Mouse (Mus musculus) left cerebral cortex, postnatal 4 days (tissue): Measurements from ENCODE around the gene Car11. TPM values are rescaled to one million over a fixed set of nuclear protein-coding genes. Genes with fewer than 3 reads are reported as not detected.
A peak's percentile ranks its signal among the peaks of the same experiment; 100 is the strongest.

Experiments
- DNase-seq: peaks from one replicate; pipeline ENCODE4 v3.0.0-alpha.2; 2022
- intact Hi-C: fragments of 180-260 bp; cut with DNase I; formaldehyde crosslinking; loops from one replicate; pipeline ENCODE4 v1.15.1; 2025
- total RNA-seq, 2 experiments: library from RNA; stranded (reverse); gene quantifications; 2 replicates each; pipeline ENCODE4 v1.2.3; 2021

The Car11 gene
- total RNA-seq, 2 experiments from 2014 or later, result 136 to 144 TPM

GRCm38 (mm10) chr7:45689099-45689498 is 10.5 kb upstream of the Car11 start:
- DNase-seq, result no peak
- intact Hi-C loops, result loop anchor here (10.0 kb wide), 1 partner anchor 94 kb away; no protein-coding TSS in a partner anchor

- DNase-seq, result no peak
- intact Hi-C loops, result loop anchor here (10.0 kb wide), 1 partner anchor 95 kb away; no protein-coding TSS in a partner anchor
These were observed 9.8 kb upstream of the Car11 start for GRCm38 (mm10) chr7:45689800-45690199.

GRCm38 (mm10) chr7:45692364-45692763 is 7.3 kb upstream of the Car11 start:
- no peak for DNase-seq
- intact Hi-C loops, result no loop called here

- intact Hi-C loops, result no loop called here
- no peak for DNase-seq
These were observed 5.6 kb upstream of the Car11 start, which contains the start of gene Sec1 for GRCm38 (mm10) chr7:45693921-45694591. TSS of gene Sec1 (minus strand) at chr7:45694402.

GRCm38 (mm10) chr7:45695098-45695497 is 4.5 kb upstream of the Car11 start:
- no peak for DNase-seq

GRCm38 (mm10) chr7:45697894-45698293 is 1.7 kb upstream of the Car11 start:
- no peak for DNase-seq
- intact Hi-C loops, result no loop called here

More at GRCm38 (mm10) chr7:45695098-45695497, 4.5 kb upstream of the Car11 start:
- intact Hi-C loops, result no loop called here

GRCm38 (mm10) chr7:45700301-45701015 is 815 bp downstream of the Car11 start:
- peak; percentile 69 for DNase-seq
- intact Hi-C loops, result loop anchor here (5.0 kb wide), 1 partner anchor 58 kb away; no protein-coding TSS in a partner anchor

GRCm38 (mm10) chr7:45701072-45701471 is 1.4 kb downstream of the Car11 start:
- intact Hi-C loops, result loop anchor here (5.0 kb wide), 1 partner anchor 59 kb away; no protein-coding TSS in a partner anchor
- DNase-seq, result no peak

GRCm38 (mm10) chr7:45701607-45702006 is 2.0 kb downstream of the Car11 start:
- intact Hi-C loops, result loop anchor here (5.0 kb wide), 1 partner anchor 59 kb away; no protein-coding TSS in a partner anchor
- no peak for DNase-seq

GRCm38 (mm10) chr7:45702316-45702715 is 2.7 kb downstream of the Car11 start:
- intact Hi-C loops, result loop anchor here (5.0 kb wide), 1 partner anchor 60 kb away; no protein-coding TSS in a partner anchor
- DNase-seq, result no peak

GRCm38 (mm10) chr7:45702809-45703520 is 3.3 kb downstream of the Car11 start:
- intact Hi-C loops, result loop anchor here (5.0 kb wide), 1 partner anchor 61 kb away; no protein-coding TSS in a partner anchor
- no peak for DNase-seq

GRCm38 (mm10) chr7:45703521-45704033 is 3.9 kb downstream of the Car11 start:
- intact Hi-C loops, result loop anchor here (5.0 kb wide), 1 partner anchor 61 kb away; no protein-coding TSS in a partner anchor
- DNase-seq, result no peak

GRCm38 (mm10) chr7:45704046-45704559 is 4.5 kb downstream of the Car11 start:
- intact Hi-C loops, result loop anchor here (5.0 kb wide), 1 partner anchor 62 kb away; no protein-coding TSS in a partner anchor
- DNase-seq, result peak; percentile 67

- intact Hi-C loops, result loop anchor here (5.0 kb wide), 1 partner anchor 63 kb away; no protein-coding TSS in a partner anchor
- DNase-seq, result peak; percentile 99
These were observed 5.2 kb downstream of the Car11 start, which contains the start of gene Dbp for GRCm38 (mm10) chr7:45704730-45705442. TSS of gene Dbp (plus strand) at chr7:45705088.

GRCm38 (mm10) chr7:45705443-45705864 is 5.8 kb downstream of the Car11 start:
- DNase-seq, result no peak
- intact Hi-C loops, result no loop called here

GRCm38 (mm10) chr7:45705873-45706281 is 6.2 kb downstream of the Car11 start:
- intact Hi-C loops, result no loop called here
- DNase-seq, result peak; percentile 60

- intact Hi-C loops, result no loop called here
These were observed 7.1 kb downstream of the Car11 start for GRCm38 (mm10) chr7:45706721-45707241.

GRCm38 (mm10) chr7:45707375-45707967 is 7.8 kb downstream of the Car11 start:
- DNase-seq, result peak; percentile 89
- intact Hi-C loops, result no loop called here

More at GRCm38 (mm10) chr7:45706721-45707241, 7.1 kb downstream of the Car11 start:
- peak; percentile 84 for DNase-seq
